Mouse (Mus musculus): ENCODE data around the gene Fam185a. TPM values are rescaled to one million over a fixed set of nuclear protein-coding genes. Genes with fewer than 3 reads are reported as not detected.
A peak's percentile ranks its signal among the peaks of the same experiment; 100 is the strongest.

Gene Fam185a
- total RNA-seq, 4 experiments from 2014 or later: 9.6 to 11.0 (median 10.4) TPM

- DNase-seq (ENCODE audit: low spot score in 2 of 2): no peak
These were observed 67.5 kb downstream of the Fam185a start for GRCm38 (mm10) chr5:21492213-21492612.

DNA sequence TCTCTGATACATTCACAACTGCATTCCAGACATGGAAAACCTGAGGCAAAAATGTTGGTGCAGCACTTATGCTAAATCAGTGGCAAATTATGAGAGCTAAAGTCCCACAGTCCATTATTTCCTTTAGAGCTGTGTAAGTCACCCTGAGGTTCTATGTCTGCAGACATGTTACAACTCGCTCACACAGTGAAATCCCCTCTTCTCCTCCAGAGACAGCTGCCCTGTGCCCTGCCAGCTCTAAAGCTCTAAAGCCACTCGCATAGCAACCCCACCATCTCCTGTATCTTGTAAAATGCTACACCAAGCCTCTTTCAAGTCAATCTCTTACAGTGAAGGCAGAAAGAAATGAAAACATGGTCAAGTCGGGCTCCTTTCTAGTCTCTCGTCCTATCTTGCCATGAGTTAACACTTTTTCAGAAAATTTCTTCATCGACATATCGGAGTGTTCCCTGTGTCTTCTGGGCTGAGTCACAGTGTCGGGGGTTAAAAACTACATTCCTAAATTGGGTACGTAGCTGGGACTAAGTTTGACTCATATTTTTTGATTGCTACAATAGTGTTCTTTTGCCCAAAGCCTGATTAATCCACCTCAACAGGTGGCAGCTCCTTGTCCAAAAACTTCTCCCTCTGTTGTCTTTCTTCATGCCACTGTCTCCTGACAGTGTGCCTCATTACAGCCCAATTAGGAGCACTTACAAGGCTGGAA lies 68.7 kb downstream of the Fam185a start:
- no peak for DNase-seq (ENCODE audit: low spot score in 2 of 2)

GRCm38 (mm10) chr5:21494781-21495180 lies 70.0 kb downstream of the Fam185a start:
- no peak for DNase-seq (ENCODE audit: low spot score in 2 of 2)

DNA sequence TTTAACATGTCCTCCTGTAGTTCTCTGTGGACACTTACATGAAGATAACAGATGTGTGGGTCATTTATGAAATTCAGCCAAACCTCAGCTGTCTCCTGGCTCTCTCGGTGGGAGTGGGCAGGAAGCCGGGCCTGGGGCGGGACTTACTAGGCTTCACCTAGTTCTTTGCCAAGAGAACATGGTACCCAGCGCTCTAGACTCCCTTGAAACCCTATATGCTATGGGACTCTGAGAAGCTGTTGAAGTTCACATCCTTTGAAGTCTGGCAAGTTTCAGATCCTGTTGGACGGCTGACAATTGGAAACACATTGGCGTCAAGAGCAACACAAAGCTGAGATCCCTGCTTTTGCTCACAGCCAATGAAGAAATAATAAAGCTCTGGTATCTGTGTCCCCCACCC lies 71.6 kb downstream of the Fam185a start:
- peak; percentile 11 to 45 for DNase-seq (ENCODE audit: low spot score in 2 of 2)

DNA sequence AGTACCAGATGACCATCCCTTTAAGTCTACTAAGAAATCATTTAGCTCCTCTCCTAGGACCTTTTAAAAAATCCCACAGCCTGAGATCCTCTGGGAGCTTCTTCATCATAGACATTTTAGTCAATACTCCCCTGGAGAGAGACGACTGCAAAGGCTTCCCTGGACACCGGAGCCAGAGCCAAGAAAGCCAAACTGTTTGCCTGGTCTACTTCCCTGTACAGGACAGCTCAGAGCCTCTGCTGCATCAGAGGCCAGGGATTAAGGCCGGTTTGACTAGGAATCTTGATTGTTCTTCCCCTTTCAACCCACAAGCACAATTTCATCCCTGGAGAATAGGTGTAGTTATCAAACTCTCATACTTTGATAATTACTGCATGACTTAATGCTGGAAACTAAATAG lies 72.1 kb downstream of the Fam185a start:
- peak; percentile 23 to 37 for DNase-seq (ENCODE audit: low spot score in 2 of 2)

GRCm38 (mm10) chr5:21498490-21498889 lies 73.7 kb downstream of the Fam185a start:
- no peak for DNase-seq (ENCODE audit: low spot score in 2 of 2)

- no peak for DNase-seq (ENCODE audit: low spot score in 2 of 2)
These were observed 74.2 kb downstream of the Fam185a start for GRCm38 (mm10) chr5:21498925-21499324.

- no peak for DNase-seq (ENCODE audit: low spot score in 2 of 2)
These were observed 75.4 kb downstream of the Fam185a start for GRCm38 (mm10) chr5:21500133-21500532.

DNA sequence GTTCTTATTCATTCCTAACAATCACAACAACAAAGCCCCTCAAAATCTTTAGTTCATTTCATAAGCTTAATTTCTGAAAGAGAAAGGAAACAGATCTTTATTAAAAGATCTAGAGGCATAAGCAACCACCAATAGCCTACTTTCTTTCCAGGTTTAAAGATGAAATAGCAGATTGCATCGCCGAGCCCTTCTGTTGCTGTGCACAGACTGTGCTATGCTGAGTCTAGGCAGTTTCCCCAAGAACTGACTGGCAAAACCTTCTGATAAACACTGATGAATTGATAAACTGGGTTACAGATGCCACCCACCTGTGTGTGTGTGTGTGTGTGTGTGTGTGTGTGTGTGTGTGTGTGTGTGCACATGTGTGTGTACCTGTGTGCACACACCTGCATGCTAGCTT lies 76.2 kb downstream of the Fam185a start:
- no peak for DNase-seq (ENCODE audit: low spot score in 2 of 2)

DNA sequence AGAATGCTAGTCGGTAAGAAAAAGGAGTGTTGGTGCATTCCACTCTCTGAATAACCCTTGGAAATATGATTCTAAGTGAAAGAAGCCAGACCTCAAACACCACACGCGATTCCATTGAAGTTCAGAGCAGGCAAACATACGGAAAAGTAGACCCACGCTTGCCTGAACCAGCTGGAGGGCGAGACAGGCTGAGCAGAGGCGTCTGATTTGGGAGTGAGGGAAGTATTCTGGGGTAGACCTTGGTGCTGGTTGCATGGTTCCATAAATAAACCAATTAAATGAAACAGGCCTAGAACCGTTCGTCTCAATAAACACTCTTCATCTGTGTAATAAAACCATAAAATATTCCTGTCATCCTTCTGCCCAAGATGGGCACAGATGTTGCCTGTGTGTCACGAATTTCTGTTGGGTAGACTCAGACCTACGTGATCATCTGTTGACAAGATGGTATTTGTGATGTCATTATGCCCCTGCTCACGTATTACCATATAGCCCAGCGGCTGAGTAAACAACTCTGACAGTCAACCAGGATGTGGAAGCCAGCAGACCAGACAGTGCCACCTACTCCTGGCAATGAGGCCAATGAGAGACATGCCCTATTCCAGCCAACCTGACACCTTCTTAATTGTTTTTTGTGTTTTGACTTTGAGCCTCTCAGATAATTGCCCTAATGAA lies 78.3 kb downstream of the Fam185a start:
- DNase-seq (ENCODE audit: low spot score in 2 of 2): no peak

- no peak for DNase-seq (ENCODE audit: low spot score in 2 of 2)
These were observed 80.4 kb downstream of the Fam185a start for GRCm38 (mm10) chr5:21505159-21505558.

DNA sequence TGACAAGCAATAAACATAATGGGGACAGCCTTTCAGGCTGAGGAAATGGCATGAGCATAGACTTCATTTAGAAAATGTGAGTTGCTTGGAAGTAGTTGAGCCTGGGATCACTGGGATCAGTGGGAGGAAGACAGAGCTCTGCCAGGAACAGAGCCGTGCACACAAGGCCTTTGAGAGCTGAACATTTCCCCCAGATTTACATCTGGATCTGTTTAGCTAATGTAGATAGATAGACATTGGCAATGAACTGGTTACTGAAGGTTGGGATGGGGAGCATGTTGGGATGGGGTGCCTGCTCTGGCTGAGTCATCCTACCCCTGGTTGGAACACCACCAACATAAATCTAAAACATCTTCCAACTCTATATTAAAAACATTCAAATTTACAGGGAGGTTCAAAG lies 82.1 kb downstream of the Fam185a start:
- no peak for DNase-seq (ENCODE audit: low spot score in 2 of 2)

GRCm38 (mm10) chr5:21509801-21510200 lies 85.0 kb downstream of the Fam185a start:
- no peak for DNase-seq (ENCODE audit: low spot score in 2 of 2)

DNA sequence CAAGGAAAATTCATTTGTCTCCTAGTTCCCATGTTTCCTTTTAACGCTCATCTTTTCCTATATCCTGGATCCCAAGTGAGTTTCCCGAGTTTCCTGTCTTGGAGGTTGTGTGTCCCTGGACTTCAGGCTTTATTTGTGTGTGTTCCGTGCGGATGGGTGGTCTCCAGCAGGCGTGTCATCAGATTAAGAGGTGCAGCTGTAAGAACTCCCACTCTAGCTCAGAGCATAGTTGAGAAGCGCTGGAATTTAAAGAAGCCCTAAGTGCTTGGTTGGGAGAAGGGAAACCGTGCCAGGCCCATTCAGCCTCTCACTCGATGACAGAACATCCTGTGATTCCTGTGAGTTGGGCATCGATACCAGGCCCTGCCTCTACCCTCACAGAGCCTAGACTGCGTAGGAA lies 88.6 kb downstream of the Fam185a start:
- no peak for DNase-seq (ENCODE audit: low spot score in 2 of 2)

- no peak for DNase-seq (ENCODE audit: low spot score in 2 of 2)
These were observed 92.8 kb downstream of the Fam185a start for GRCm38 (mm10) chr5:21517562-21517961.

DNA sequence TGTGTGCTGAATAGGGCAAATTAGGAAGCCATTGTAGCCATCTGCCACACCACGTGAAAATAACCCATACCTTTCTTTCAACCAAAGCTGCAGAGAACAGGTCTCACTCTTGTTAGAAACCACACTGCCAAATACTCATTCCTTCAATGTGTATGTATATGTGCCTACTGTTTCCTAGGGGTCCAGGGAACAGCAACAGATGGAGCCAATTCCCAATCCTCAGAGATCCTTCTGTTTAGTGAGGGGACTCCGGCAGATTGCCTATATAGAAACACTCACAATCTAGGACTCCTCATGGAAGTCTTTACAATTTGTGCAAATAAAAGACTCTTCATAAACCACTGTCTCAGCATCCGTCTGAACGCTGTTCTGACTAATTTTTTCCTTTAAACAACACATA lies 93.4 kb downstream of the Fam185a start:
- DNase-seq (ENCODE audit: low spot score in 2 of 2): no peak

GRCm38 (mm10) chr5:21519166-21519565 lies 94.4 kb downstream of the Fam185a start:
- DNase-seq (ENCODE audit: low spot score in 2 of 2): no peak

DNA sequence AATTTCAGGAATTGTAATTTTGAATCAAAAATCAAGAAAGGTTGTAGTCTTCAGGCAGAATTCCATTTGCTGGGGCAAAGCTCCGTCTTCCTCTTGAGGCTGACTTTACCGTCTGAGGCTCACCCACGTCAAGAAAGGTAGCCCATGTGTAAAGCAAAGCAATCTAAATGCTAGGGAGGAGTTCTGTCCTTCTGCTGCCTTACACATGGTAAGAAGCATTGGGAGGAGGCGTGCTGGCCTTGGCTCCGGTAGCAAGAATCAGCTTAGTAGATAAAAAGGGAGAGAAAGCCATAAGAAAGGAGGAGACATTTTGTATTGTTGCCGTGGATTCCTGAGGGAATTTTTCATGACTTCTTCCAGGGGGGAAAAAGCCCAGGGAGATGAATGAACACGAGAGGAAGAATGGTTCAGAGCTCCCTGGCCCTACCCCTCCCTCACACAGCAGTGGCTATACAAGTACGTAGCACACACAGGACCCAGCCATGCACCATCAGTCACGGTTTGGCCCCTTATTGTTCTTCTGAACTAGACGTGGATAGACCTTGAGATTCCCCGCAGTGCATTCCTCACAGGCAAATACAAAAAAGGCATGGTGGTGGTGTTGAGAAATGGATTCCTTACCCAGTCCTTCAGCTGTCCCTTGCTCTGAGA lies 102.2 kb downstream of the Fam185a start:
- DNase-seq (ENCODE audit: low spot score in 2 of 2): no peak

GRCm38 (mm10) chr5:21527488-21527911 lies 102.7 kb downstream of the Fam185a start:
- DNase-seq (ENCODE audit: low spot score in 2 of 2): peak; percentile 18 to 52

DNA sequence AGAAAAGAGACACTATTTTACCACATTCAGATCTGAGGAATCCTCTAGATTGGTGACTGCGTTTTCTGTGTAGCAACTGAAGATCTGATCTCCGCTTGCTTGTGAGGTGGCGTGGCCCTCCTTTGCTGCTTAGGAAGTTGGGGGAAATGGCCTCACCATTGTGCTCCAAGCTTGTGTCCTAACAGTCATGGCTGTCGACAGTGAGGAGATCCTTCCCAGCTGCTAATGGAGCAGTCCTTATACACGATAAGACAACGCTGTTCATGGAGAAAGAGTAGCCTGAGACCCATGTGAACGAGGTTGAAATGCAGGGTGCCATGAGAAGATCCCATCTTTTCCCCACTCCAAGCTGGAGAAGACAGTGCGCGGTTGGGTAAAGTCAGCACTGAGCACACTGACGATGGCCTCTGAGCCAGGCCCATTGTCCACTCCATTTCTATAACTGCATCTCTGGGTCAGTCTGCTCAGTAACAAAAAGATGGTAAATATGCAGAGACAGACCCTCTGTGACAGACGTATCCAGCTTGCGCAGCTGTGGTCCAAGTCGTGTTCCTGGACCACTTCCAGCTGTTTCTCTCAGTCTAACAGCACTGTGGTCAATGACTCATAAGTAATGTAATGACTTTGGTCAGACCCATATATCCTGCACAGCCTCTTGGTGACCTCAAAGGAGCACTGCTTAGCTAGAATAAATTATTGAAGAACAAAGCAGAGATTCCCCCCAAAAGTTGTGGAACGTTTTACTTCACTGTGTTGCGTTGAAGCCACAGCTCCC lies 103.5 kb downstream of the Fam185a start:
- no peak for DNase-seq (ENCODE audit: low spot score in 2 of 2)

- DNase-seq (ENCODE audit: low spot score in 2 of 2): no peak
These were observed 104.5 kb downstream of the Fam185a start for GRCm38 (mm10) chr5:21529110-21529720.

Data from gastrocnemius, adult 8-10 months (tissue).